Mouse (Mus musculus) spleen, adult 2 months (tissue): Measurements from ENCODE around the gene Olfml2a.

ENCODE experiments used
- CTCF ChIP-seq: fragments of 200-500 bp; IDR thresholded peaks from 2 replicates; pipeline ENCODE4 v1.5.1; 2011; ENCODE audit warnings: mild to moderate bottlenecking, inconsistent platforms; ENCODE audit not compliant: insufficient read depth, insufficient read length, insufficient replicate concordance; ENCODE audit errors: extremely low read depth
- POLR2A ChIP-seq: fragments of 200-500 bp; IDR thresholded peaks from 2 replicates; pipeline ENCODE4 v1.6.1; 2011; ENCODE audit warnings: low read depth, low read length, inconsistent platforms

DNA sequence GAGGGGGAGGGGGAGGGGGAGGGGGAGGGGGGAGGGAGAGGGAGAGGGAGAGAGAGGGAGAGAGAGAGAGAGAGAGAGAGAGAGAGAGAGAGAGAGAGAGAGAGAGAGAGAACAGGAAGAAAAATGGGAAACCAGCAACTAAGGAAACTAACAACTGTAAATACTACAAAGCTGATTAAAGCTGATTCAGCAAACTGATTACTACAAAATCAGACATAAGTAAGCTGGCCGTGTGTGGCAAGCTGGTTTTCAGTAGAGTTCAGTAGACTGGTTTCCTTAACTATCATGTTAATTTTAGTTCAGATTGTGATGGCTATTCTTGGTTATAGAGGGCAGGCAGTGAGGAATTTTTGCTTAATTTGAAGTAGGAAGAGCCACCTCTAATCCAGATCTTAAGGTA is 23.2 kb upstream of the Olfml2a start:
- TF ChIP-seq CTCF (no peak), POLR2A (no peak)
